Mouse (Mus musculus): ENCODE results near the gene Rnf182. TPM values are rescaled to one million over a fixed set of nuclear protein-coding genes. Genes with fewer than 3 reads are reported as not detected.

Rnf182 gene
- polyA plus RNA-seq, 1 experiment: 0.07 TPM

DNA sequence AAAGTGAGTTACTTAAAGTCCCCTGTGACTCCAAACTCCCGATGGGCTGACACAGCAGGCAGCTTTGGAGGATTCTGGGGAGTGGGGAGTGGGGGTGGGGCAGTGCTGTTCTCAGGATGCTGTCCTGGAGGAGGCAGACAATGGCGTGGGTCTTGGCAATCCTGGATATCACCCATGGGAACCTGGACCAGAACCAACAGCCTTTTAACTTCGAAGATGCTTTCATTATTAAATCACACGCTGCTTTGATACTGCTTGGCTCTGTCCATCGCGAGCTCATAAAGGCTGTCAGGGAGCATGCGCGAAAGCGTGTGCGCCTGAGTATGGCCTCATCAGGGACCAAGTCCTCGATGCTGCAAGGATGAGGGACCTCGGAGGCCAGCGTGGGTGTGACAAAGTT is 12.5 kb upstream of the Rnf182 start:
- WGBS: 47% methylated on average over 13 of the region's 13 CpGs

DNA sequence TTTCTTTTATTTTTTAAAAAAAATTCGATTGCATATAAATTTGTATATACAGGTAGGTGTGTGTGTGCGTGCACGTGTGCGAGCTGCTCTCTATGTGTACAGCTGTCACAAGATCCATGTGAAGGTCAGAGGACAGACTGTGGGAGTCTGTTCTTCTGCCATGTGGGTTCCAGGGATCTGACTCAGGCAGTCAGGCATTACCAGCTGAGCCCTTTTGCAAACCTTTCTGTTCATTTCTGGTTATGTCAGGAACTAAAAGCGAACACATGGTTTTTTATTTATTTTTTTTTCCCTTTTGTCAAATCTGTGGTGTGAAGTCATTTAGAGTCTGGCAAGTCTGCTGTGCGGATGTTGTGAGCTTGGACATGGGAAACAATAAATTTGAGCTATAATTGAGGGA is 6.7 kb upstream of the Rnf182 start:
- WGBS: 71% methylated on average over 6 of the region's 6 CpGs
- DNase-seq (ENCODE audit: low read depth, low spot score): no peak

More for the DNA sequence above, 12.5 kb upstream of the Rnf182 start:
- no peak for DNase-seq (ENCODE audit: low read depth, low spot score)

DNA sequence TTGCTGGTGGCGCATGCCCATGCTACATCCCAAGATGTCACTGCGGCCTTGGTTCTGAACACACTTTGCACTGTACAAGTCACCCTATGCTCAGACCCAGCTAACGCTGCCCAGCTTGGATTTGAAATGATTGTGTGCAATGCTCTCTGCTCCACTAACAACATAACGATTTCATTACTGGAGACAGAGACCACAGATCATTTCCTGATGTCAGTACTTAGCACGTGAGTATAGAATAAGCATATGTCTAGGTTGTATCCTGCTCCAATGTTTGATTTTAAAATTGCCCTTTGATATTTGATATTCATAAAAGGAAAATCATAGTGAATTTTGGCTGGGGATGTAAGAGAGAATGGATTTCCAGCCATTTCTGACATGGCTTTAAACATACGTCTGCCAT is 3.5 kb upstream of the Rnf182 start:
- 64% methylated on average over 6 of the region's 6 CpGs for WGBS

DNA sequence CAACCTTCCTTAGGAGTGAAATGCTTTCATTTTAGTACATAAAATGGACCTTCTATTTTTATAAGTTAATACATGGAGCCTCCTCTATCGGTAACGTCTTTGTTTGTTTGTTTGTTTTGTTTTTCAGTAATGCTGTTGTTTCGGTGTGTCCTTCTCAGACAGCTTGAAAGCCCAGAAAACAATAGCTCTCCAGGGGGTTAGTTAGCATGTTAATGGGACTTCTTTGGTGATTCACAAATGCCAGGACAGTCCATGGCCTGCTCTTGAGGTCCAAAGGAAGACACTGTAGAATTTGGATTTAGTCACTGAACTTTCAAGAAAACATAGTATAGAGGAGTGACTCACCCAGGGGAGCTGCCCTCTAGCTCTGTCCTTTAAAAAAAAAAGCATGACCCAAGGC is 843 bp upstream of the Rnf182 start:
- DNase-seq (ENCODE audit: low read depth, low spot score): no peak
- WGBS: 89% methylated on average over 3 of the region's 3 CpGs

More for the DNA sequence above, 3.5 kb upstream of the Rnf182 start:
- DNase-seq (ENCODE audit: low read depth, low spot score): no peak

DNA sequence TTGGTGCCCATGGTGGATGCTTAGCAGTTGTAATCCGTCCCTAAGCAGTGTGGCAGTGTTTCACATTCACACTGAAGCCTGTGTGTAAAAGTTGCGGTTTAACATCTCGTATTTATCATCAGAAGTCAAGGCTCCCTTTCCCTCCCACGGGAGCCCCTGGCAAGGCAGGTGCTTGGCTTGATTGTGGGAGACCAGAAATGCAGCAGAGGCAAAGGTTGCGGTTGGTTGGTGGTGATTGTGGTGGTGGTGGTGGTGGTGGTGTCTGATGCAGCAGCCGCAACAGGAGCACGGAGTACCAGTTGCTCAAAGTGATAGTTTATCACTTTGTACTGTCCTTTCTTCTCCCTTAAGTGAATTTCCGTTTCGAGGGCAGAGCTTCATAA is 325 bp upstream of the Rnf182 start:
- 35% methylated on average over 9 of the region's 9 CpGs for WGBS
- DNase-seq (ENCODE audit: low read depth, low spot score): no peak

DNA sequence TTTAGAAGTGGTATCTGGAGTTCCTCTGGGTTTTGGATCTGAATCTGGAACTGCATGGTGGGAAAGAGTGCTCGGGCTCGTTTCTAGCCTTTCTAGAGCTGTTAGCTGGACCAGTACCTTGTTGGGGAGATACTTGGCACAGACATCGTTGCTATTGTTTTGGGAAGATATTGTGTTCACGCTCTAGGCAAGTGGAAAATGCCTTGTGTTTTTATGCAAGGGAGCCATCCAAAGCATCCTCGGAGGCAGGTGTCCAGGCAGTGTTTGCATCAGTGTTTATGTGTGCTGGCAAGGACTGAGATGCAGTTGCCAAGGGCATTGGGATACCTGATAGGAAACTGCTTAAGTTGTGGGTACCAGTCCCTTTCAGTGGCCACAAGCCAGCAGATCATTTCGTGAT is 1.0 kb downstream of the Rnf182 start:
- DNase-seq (ENCODE audit: low read depth, low spot score): no peak
- 29% methylated on average over 6 of the region's 6 CpGs for WGBS

DNA sequence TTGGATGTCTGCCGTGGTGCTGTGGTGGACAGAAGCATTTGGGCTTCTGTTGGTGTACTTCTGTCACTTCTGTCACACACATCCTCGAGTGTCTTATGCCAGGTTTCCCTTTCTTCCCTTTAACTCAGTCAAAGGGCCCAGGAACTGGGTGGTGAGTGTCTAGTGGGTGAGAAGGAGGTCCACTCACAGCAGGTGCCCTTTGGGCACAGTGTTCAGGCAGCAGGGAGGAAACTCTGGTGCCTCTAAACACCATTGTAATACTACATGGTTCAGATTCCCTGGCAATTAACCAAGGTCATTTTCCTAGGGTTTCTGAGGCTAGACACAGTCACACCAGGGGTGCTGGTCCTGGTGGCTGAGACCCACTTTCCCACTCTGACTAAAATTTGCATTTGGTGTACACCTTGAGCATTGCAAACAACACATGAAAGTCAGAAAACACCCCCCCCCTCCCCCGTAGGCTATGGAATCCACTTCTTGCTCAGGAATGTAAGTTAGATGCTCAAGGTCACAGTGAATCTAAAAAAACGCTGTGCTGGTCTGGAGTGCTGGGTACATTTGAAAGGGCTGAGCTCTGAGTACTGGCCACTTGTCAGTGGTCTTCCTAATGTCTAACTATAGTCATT is 4.2 kb downstream of the Rnf182 start:
- 49% methylated on average over 4 of the region's 4 CpGs for WGBS

DNA sequence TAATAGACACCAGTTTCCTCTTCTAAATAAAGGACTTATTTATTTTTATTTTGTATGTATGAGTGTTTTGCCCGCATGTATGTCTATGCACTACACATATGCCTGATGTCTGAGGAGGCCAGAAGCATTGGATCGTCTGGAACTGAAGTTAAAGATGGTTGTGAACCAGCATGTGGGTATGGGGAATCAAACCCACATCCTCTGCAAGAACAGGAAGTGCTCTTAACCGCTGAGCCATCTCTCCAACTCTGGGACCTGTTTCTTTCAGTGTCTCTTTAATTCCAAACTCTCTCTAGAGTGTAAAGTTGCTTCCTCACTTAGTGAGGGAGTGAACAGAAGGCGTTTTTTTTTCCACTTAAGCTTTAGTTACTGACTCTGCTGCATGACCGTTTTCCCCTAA is 12.4 kb downstream of the Rnf182 start:
- 69% methylated on average over 5 of the region's 5 CpGs for WGBS
- no peak for DNase-seq (ENCODE audit: low read depth, low spot score)

More for the DNA sequence above, 4.2 kb downstream of the Rnf182 start:
- DNase-seq (ENCODE audit: low read depth, low spot score): no peak

DNA sequence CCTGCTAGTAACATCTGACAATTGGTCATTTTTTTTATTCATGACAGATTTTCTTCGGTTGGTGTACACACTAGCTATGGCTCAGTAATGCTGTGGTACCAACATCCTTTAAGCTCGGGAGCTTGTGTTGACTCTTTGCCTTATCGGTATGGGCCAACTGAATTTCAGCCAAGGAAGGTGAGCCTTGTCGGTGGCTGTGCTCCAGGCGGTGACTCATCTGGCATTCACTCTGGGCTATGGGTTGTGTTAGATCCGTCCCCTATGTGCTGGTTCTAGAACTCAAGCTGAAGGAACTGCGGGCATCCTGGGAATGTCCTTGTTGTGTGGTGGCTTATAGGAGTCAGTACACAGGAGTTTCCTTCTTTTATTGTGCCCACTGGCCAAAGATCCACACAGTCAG is 14.3 kb downstream of the Rnf182 start:
- DNase-seq (ENCODE audit: low read depth, low spot score): no peak
- 40% methylated on average over 7 of the region's 7 CpGs for WGBS

DNA sequence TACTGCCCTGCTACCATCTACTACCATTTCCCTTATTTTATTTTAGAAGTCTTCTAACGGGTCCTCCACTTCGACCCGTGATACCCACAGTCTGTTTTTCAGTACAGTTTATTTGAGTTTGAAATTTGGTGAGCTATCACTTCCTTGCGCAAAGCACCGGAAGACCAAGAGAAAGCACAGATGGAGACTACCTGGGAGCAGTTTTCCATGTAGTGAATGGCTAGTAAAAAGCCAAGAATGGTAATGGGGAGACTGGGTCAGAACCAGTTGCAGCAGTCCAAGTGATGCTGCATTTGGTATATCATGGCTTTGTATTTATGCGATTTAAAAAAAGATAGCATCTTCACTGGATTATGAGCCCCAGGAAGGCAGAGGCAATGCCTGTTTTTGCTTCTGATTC is 15.8 kb downstream of the Rnf182 start:
- DNase-seq (ENCODE audit: low read depth, low spot score): no peak
- WGBS: 94% methylated on average over 6 of the region's 6 CpGs

DNA sequence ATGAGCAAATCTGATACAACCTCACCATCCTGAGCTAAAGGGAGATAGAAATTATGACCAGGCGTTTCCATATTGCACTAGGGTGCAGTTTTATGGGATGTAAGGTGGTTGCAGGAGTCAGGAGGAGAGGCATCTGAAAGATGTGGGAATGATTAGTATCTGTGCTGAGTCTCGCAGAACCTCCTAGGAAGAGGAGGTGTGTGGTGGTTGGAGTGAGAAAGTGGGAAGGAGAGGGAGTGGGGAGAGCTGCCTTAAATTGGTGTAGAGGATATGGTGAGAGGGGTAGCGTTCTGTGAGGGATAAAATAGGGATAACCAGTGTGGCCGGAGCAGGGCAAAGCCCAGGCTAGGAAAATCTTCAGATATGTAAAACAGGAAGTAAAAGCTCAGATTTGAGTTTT is 17.5 kb downstream of the Rnf182 start:
- DNase-seq (ENCODE audit: low read depth, low spot score): no peak
- WGBS: 85% methylated on average over 4 of the region's 4 CpGs

DNA sequence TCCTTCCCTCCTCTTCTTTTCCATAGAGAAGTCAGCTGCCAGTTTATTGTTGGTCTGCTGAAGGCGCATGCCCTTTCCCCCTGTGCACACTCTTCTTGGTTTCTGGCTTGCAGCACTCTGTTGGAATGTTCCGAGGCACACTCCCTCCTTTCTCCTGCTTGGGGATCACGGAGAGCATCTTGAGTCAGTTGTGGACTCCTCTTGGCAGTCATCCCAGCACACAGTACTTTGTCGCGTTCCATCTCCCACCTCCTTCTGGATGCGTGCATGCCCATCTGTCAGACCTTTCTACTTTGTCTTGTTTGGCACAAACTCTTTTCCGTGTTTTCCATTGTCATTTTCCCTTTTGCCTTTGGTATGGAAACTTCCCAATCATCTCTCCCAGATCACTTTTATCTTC is 22.2 kb downstream of the Rnf182 start:
- no peak for DNase-seq (ENCODE audit: low read depth, low spot score)
- WGBS: 82% methylated on average over 7 of the region's 7 CpGs

DNA sequence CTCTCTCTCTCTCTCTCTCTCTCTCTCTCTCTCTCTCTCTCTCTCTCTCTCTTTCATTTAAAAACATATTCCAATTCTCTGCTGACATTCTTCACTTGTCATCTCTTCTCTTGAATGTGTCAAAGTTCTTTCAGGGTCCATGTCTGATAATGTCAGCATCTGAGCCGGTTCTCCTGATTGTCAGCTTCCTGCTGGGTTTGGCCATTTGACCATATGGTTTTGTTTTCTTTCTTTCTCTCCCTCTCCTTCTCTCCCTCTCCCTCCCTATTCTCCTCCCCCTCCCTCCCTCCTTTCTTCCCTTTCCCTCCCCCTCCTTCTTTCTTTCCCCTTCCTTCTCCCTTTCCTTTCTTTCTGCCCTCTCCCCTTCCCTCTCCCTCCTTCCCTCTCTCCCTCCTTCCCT is 29.5 kb downstream of the Rnf182 start:
- DNase-seq (ENCODE audit: low read depth, low spot score): no peak
- WGBS: 38% methylated on average over 1 of the region's 1 CpGs

DNA sequence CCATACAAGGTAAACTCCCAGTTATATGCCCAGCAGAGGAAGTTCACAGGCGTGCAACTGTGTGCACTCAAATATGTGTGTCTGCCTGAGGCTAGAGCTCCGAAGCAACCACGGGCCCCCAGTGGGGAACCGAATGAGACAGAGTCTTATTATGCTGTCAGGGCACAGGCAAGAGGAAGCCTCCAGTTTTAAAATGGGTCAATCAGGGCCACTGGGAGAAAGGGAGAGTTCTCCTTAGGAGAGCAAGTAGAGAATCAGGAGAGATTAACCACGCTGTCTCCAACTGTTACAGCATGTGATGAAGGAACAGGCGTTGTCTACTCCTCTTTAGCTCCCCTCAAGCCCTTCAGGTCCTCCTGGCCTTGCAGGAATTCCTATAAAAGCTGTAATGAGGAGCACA is 33.0 kb downstream of the Rnf182 start:
- no peak for DNase-seq (ENCODE audit: low read depth, low spot score)
- 44% methylated on average over 6 of the region's 6 CpGs for whole genome bisulfite sequencing

DNA sequence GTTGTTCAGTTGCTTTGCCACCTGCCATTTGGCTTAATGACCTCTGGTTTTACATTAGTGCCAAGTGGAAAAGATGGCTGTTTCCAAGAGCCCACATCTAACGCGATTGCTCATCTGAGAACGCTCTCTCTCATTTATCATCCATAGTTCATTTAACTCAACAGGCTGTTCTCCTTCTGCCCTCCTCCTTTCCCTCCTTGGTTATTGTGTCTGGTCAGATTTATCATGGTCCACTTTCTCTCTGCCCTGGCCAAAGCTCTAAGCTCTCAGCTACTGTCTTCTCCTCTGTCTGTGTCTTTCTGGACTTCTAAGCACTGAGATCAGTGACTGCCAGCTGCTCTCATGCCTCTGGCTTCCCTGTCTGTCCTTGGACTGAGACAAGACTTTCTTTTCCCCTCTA is 35.8 kb downstream of the Rnf182 start:
- WGBS: 66% methylated on average over 3 of the region's 3 CpGs
- no peak for DNase-seq (ENCODE audit: low read depth, low spot score)

DNA sequence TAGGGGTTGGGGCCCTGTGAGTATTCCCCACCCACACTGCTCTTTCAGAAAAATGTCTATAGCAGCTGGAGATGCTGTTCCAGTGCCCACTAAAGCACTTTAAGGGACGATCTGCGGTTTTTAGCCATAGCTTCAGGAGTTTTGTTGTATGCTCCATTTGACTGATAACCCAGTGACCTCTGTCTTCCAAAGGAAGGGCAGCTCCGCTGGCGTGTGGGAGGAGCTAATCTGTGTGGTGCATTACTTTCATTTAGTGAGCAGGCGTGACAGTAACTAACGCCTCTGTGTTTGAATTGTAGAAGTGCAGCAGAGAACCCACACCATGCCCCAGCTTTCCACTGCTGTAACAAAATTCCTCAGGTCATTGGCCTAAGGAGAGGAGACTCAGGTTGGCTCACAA is 38.6 kb downstream of the Rnf182 start:
- WGBS: 48% methylated on average over 6 of the region's 6 CpGs
- DNase-seq (ENCODE audit: low read depth, low spot score): no peak

DNA sequence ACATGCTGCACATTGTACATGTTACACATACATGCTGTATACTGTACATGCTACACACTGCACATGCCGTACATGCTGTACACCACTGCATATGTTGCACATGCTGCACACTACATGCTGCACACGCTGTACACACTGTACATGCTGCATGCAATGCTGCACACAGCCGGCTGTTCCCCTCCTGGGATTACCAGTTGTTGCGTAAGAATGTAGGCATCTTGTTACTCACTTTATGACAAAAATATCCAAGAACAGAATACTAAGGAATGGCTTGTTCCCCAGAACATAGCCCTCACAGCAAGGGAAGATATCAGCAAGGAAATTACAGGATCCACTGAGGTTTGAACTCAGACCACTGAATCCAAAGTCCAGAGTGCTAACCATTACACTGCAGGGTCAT is 47.7 kb downstream of the Rnf182 start:
- DNase-seq (ENCODE audit: low read depth, low spot score): no peak
- 80% methylated on average over 4 of the region's 4 CpGs for WGBS

DNA sequence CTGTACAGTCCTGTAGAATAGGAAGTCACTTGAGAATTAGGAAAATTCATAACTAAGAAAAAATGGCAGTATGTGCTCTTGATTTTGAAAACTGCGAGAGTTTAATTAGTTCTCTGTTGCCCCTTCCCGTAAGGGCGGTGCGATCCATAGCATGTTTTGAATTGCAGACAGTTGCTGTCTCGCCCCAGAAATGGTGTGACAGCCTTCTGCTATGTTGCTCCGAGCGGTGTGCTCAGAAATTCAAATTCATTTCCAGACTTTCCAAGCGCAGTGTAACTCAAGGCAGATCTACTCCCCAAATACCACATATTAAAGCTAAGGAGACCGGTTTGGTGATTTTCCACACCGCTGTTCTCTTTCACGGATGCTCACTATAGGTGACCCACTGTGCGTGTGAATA is 50.6 kb downstream of the Rnf182 start:
- WGBS: 96% methylated on average over 12 of the region's 12 CpGs
- no peak for DNase-seq (ENCODE audit: low read depth, low spot score)

DNA sequence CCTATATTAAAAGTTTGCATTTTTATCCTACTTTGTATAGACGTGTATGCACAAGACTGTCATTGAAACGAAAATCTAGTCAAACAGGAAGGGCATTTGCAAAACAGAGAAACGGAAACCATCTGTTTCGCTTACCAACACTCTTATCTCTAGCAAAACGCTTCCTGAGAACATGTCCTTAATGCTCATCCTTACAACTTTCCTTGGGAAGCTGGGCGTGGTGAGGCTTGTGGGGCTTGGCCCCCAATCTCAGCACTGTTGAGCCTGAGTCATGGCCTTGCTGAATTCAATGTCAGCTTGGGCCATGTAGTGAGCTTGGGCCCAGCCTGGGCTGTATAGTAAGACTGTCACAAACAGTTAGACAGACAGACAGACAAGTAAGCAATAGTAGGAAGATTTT is 51.4 kb downstream of the Rnf182 start:
- WGBS: 48% methylated on average over 6 of the region's 6 CpGs
- DNase-seq (ENCODE audit: low read depth, low spot score): no peak

DNA sequence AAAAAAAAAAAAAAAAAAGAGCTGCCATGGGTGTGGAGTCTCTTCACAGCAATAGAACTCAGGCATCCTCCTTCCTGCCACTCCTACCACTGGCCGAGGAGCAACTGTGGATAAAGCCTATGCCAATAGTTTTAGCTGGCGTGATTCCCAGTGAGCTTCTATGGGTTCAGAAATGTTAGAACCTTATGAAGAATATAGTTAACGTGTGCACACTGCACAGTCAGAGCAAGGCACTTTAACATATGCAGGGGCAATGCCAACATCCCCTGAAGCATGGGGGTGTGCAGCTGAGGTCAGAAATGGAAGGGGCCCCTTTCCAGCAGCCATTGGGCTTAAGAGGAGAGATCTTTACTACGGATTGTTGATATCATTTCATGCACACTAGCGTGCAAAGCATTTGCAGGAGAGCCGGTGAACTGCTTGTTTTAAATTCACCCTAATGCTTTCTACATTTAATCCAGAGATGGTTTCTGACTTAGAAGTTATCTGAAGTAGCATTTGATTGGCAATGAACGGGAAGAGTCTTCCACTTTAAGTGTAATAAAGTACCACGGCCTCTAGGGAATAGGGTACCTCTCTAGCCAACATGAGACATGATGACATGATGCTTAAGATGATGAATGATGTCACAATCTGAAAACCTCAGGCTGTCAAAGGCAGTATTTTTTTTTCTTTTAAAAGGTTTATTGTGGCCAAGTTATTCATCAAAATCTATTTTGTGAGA is 61.8 kb downstream of the Rnf182 start:
- WGBS: 76% methylated on average over 8 of the region's 8 CpGs
- no peak for DNase-seq (ENCODE audit: low read depth, low spot score)

DNA sequence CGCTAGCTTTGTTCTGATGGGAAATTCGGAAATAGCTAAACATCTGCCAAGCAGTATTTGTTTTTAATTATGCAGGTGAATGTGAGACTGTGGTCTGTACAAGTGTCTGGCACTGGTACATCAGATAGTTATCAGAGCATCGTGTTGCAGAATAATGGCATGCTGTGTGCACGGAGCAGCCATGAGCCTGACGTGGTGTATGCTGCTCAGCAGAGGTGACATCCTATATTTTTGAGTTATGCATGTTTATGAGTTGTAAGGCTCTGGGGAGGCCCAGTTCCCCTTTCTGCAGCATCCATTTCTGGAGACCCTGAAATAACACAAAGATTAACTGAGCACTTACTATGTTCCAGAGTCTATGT is 62.4 kb downstream of the Rnf182 start:
- WGBS: 84% methylated on average over 5 of the region's 5 CpGs
- no peak for DNase-seq (ENCODE audit: low read depth, low spot score)

DNA sequence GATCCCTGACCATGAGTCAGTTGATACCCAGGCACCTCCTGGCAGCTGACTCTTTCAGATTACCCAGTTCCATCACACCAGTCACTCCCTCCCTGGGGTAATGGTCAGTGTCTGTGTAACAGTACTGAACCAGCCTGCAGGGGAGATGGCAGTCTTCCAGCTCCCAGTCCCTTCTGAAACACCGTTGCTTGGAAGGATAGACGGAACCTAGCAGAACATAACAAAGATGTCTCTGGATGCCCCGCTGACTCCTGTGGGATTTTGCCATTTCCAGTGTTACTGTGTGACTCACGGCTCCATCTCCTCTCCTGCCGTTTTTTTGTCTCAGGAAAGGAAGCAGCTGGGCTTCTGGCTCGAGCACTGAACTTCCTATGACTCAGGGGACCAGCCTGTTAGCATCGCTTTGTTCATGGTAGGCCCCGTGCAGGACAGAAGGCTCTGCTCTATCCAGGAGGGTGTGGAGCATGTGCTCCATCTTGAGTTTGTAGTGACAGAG is 69.0 kb downstream of the Rnf182 start:
- 54% methylated on average over 8 of the region's 8 CpGs for WGBS
- DNase-seq (ENCODE audit: low read depth, low spot score): no peak
